Comparison of ENCODE assay signal across 8 mouse cellular contexts in genomic region chr2:18046758-18047645, GRCm38 (mm10). TPM values are rescaled to one million over a fixed set of nuclear protein-coding genes. Genes with fewer than 3 reads are reported as not detected.
DNase-seq lines count a peak whose midpoint lies in the region; ATAC-seq and TF ChIP-seq lines count a peak whose summit lies in the region.

No protein-coding gene starts in this region.

- WGBS in embryonic facial prominence, embryonic 12.5 days, result under 1% methylated on average over 63 of the region's 64 CpGs
- under 1% methylated on average over 54 of the region's 64 CpGs for WGBS in heart, embryonic 11.5 days (ENCODE audit: insufficient replicate concordance)
- WGBS in kidney, embryonic 14.5 days, result under 1% methylated on average over 56 of the region's 64 CpGs
- WGBS in liver, embryonic 11.5 days, result under 1% methylated on average over 64 of the region's 64 CpGs
- under 1% methylated on average over 50 of the region's 64 CpGs for WGBS in midbrain, postnatal 0 days

- no peaks in the 10 kb centered on the region for H3K9me3 ChIP-seq in embryonic facial prominence, embryonic 12.5 days
- H3K9me3 ChIP-seq in heart, embryonic 11.5 days (replicated peaks; ENCODE audit: control insufficient read depth, low read length), result no peaks in the 10 kb centered on the region
- H3K9me3 ChIP-seq in kidney, embryonic 14.5 days (ENCODE audit: control insufficient read depth, low read length), result no peaks in the 10 kb centered on the region
- no peaks in the 10 kb centered on the region for H3K9me3 ChIP-seq in liver, embryonic 11.5 days (ENCODE audit: control insufficient read depth, low read length)
- H3K9me3 ChIP-seq in midbrain, postnatal 0 days (ENCODE audit: low read length), result no peaks in the 10 kb centered on the region

- peaks cover 32% of the 10 kb centered on the region for H3K4me1 ChIP-seq in embryonic facial prominence, embryonic 12.5 days
- peaks cover 18% of the 10 kb centered on the region for H3K4me1 ChIP-seq in heart, embryonic 11.5 days (ENCODE audit: control insufficient read depth, insufficient read depth, low read length)
- peaks cover 32% of the 10 kb centered on the region for H3K4me1 ChIP-seq in kidney, embryonic 14.5 days (ENCODE audit: control insufficient read depth, insufficient read depth, low read length)
- peaks cover 8% of the 10 kb centered on the region for H3K4me1 ChIP-seq in liver, embryonic 11.5 days (replicated peaks; ENCODE audit: control insufficient read depth, insufficient read depth, low read length)
- H3K4me1 ChIP-seq in midbrain, postnatal 0 days (ENCODE audit: insufficient read depth, low read length), result peaks cover 12% of the 10 kb centered on the region

- peak overlapping the region; percentile 91 for H3K4me3 ChIP-seq in embryonic facial prominence, embryonic 12.5 days
- peak overlapping the region; percentile 92 for H3K4me3 ChIP-seq in heart, embryonic 11.5 days (ENCODE audit: low read depth, low read length)
- H3K4me3 ChIP-seq in kidney, embryonic 14.5 days (ENCODE audit: low read length), result peak overlapping the region; percentile 91
- peak overlapping the region; percentile 86 for H3K4me3 ChIP-seq in liver, embryonic 11.5 days (ENCODE audit: low read depth, low read length)
- H3K4me3 ChIP-seq in midbrain, postnatal 0 days (ENCODE audit: low read depth, low read length), result peak overlapping the region; percentile 86

- H3K27me3 ChIP-seq in embryonic facial prominence, embryonic 12.5 days, result no peaks in the 10 kb centered on the region
- no peaks in the 10 kb centered on the region for H3K27me3 ChIP-seq in heart, embryonic 11.5 days (ENCODE audit: control insufficient read depth, insufficient read depth, low read length)
- no peaks in the 10 kb centered on the region for H3K27me3 ChIP-seq in kidney, embryonic 14.5 days (ENCODE audit: control insufficient read depth, insufficient read depth, low read length)
- H3K27me3 ChIP-seq in liver, embryonic 11.5 days (replicated peaks; ENCODE audit: control insufficient read depth, insufficient read depth, low read length), result peaks cover 20% of the 10 kb centered on the region
- no peaks in the 10 kb centered on the region for H3K27me3 ChIP-seq in midbrain, postnatal 0 days (ENCODE audit: insufficient read depth, low read length)

- TF ChIP-seq CTCF in midbrain, postnatal 0 days (IDR thresholded peaks at IDR 0.05), result no peak

- no peaks in the 10 kb centered on the region for H3K36me3 ChIP-seq in embryonic facial prominence, embryonic 12.5 days
- H3K36me3 ChIP-seq in heart, embryonic 11.5 days (ENCODE audit: control insufficient read depth, insufficient read depth, low read length), result no peaks in the 10 kb centered on the region
- H3K36me3 ChIP-seq in kidney, embryonic 14.5 days (ENCODE audit: control insufficient read depth, insufficient read depth, low read length), result no peaks in the 10 kb centered on the region
- H3K36me3 ChIP-seq in liver, embryonic 11.5 days (ENCODE audit: control insufficient read depth, insufficient read depth, low read length), result no peaks in the 10 kb centered on the region
- no peaks in the 10 kb centered on the region for H3K36me3 ChIP-seq in midbrain, postnatal 0 days (ENCODE audit: insufficient read depth, low read length)

- DNase-seq in 416B (ENCODE audit: low read depth), result peak; percentile 59
- DNase-seq in adrenal gland, adult 2 months, result peak; percentile 81
- DNase-seq in liver, embryonic 11.5 days (ENCODE audit: low spot score), result no peak
- peak; percentile 68 for DNase-seq in midbrain, postnatal 0 days (ENCODE audit: low spot score)
- DNase-seq in testis, postnatal 10 days (ENCODE audit: low spot score), result peak; percentile 74

- H3K9ac ChIP-seq in embryonic facial prominence, embryonic 12.5 days, result peak overlapping the region; percentile 100
- peak overlapping the region; percentile 100 for H3K9ac ChIP-seq in heart, embryonic 11.5 days (ENCODE audit: low read depth, low read length)
- H3K9ac ChIP-seq in kidney, embryonic 14.5 days (ENCODE audit: low read depth, low read length), result peak overlapping the region; percentile 99
- peak overlapping the region; percentile 88 for H3K9ac ChIP-seq in liver, embryonic 11.5 days (ENCODE audit: low read depth, low read length)
- H3K9ac ChIP-seq in midbrain, postnatal 0 days (replicated peaks; ENCODE audit: low read length, poor library complexity, severe bottlenecking), result peak overlapping the region; percentile 97

- ATAC-seq in embryonic facial prominence, embryonic 12.5 days (ENCODE audit: insufficient number of reproducible peaks, insufficient read depth, low FRiP score, low TSS enrichment), result no peak
- ATAC-seq in heart, embryonic 11.5 days (replicated peaks; ENCODE audit: insufficient number of reproducible peaks, low FRiP score, low TSS enrichment), result peak; percentile 44
- peak; percentile 33 for ATAC-seq in kidney, embryonic 14.5 days (ENCODE audit: low FRiP score, low TSS enrichment)
- ATAC-seq in liver, embryonic 11.5 days (replicated peaks; ENCODE audit: low FRiP score), result peak; percentile 73
- peak; percentile 77 for ATAC-seq in midbrain, postnatal 0 days (ENCODE audit: low FRiP score)

- H3K4me2 ChIP-seq in embryonic facial prominence, embryonic 12.5 days (replicated peaks), result peak overlapping the region; percentile 79
- peak overlapping the region; percentile 95 for H3K4me2 ChIP-seq in heart, embryonic 11.5 days
- peak overlapping the region; percentile 85 for H3K4me2 ChIP-seq in kidney, embryonic 14.5 days (replicated peaks; ENCODE audit: low read depth, low read length)
- H3K4me2 ChIP-seq in liver, embryonic 11.5 days, result peak overlapping the region; percentile 96
- H3K4me2 ChIP-seq in midbrain, postnatal 0 days (ENCODE audit: low read depth, low read length, poor library complexity, severe bottlenecking), result peak overlapping the region; percentile 80

- H3K27ac ChIP-seq in embryonic facial prominence, embryonic 12.5 days, result peak overlapping the region; percentile 100
- H3K27ac ChIP-seq in heart, embryonic 11.5 days (ENCODE audit: low read depth, low read length), result peak overlapping the region; percentile 100
- peak overlapping the region; percentile 100 for H3K27ac ChIP-seq in kidney, embryonic 14.5 days (ENCODE audit: low read depth, low read length)
- H3K27ac ChIP-seq in liver, embryonic 11.5 days (ENCODE audit: low read depth, low read length), result peak overlapping the region; percentile 92
- H3K27ac ChIP-seq in midbrain, postnatal 0 days (ENCODE audit: low read depth, low read length), result peak overlapping the region; percentile 97

RNA-seq across cellular contexts. Expression of gene Skida1, which starts 1.8 kb away (rescaled TPM):
- 1 to 10 TPM; 2.3 to 3.8 TPM for total RNA-seq in adrenal gland, adult 2 months (2021)
- 1.8 and 3.1 TPM in 2 replicates for polyA plus RNA-seq in adrenal gland, adult 2 months (2012; rRNA removed)
- 14.2 and 14.7 TPM in 2 replicates for polyA plus RNA-seq in embryonic facial prominence, embryonic 12.5 days (2016; fragmentation: Nextera tagmentation; extraction: Ambion mirVana)
- polyA plus RNA-seq in heart, embryonic 11.5 days (2014; fragmentation: Nextera tagmentation; extraction: Ambion mirVana), result 6.0 and 6.4 TPM in 2 replicates
- 10.5 and 11.4 TPM in 2 replicates for polyA plus RNA-seq in kidney, embryonic 14.5 days (2014; fragmentation: Nextera tagmentation; extraction: Ambion mirVana)
- polyA plus RNA-seq in liver, embryonic 11.5 days (2014; fragmentation: Nextera tagmentation; extraction: Ambion mirVana), result 1.6 and 2.4 TPM in 2 replicates
- 12.1 and 12.4 TPM in 2 replicates for total RNA-seq in midbrain, postnatal 0 days (2014; rRNA removed)
- polyA plus RNA-seq in midbrain, postnatal 0 days (2015; fragmentation: Nextera tagmentation; extraction: Ambion mirVana), result 3.5 and 4.3 TPM in 2 replicates

RNA-seq across cellular contexts. Expression of gene Mllt10, which starts 8.0 kb away (rescaled TPM):
- 10 to 100 TPM; 42.8 to 44.6 TPM for total RNA-seq in adrenal gland, adult 2 months (2021)
- polyA plus RNA-seq in adrenal gland, adult 2 months (2012; rRNA removed), result 22.6 and 23.2 TPM in 2 replicates
- polyA plus RNA-seq in embryonic facial prominence, embryonic 12.5 days (2016; fragmentation: Nextera tagmentation; extraction: Ambion mirVana), result 69.9 and 73.8 TPM in 2 replicates
- 25.9 and 36.4 TPM in 2 replicates for polyA plus RNA-seq in heart, embryonic 11.5 days (2014; fragmentation: Nextera tagmentation; extraction: Ambion mirVana)
- polyA plus RNA-seq in kidney, embryonic 14.5 days (2014; fragmentation: Nextera tagmentation; extraction: Ambion mirVana), result 58.7 and 74.9 TPM in 2 replicates
- polyA plus RNA-seq in liver, embryonic 11.5 days (2014; fragmentation: Nextera tagmentation; extraction: Ambion mirVana), result 34.0 and 39.9 TPM in 2 replicates
- total RNA-seq in midbrain, postnatal 0 days (2014; rRNA removed), result 22.7 and 96.5 TPM in 2 replicates
- polyA plus RNA-seq in midbrain, postnatal 0 days (2015; fragmentation: Nextera tagmentation; extraction: Ambion mirVana), result 23.9 and 28.9 TPM in 2 replicates

RNA-seq across cellular contexts. Expression of gene A930004D18Rik, which starts 9.5 kb away (rescaled TPM):
- 1 to 10 TPM in 1 of 2 experiments, under 1 TPM in 1; 0.92 to 3.3 TPM for total RNA-seq in adrenal gland, adult 2 months (2021)
- 0.42 and 0.70 TPM in 2 replicates for polyA plus RNA-seq in adrenal gland, adult 2 months (2012; rRNA removed)
- 16.4 and 18.7 TPM in 2 replicates for polyA plus RNA-seq in embryonic facial prominence, embryonic 12.5 days (2016; fragmentation: Nextera tagmentation; extraction: Ambion mirVana)
- polyA plus RNA-seq in heart, embryonic 11.5 days (2014; fragmentation: Nextera tagmentation; extraction: Ambion mirVana), result 7.1 and 9.1 TPM in 2 replicates
- polyA plus RNA-seq in kidney, embryonic 14.5 days (2014; fragmentation: Nextera tagmentation; extraction: Ambion mirVana), result 9.4 and 10.0 TPM in 2 replicates
- polyA plus RNA-seq in liver, embryonic 11.5 days (2014; fragmentation: Nextera tagmentation; extraction: Ambion mirVana), result 3.4 and 3.9 TPM in 2 replicates
- total RNA-seq in midbrain, postnatal 0 days (2014; rRNA removed), result 2.4 and 3.6 TPM in 2 replicates
- 9.7 and 10.3 TPM in 2 replicates for polyA plus RNA-seq in midbrain, postnatal 0 days (2015; fragmentation: Nextera tagmentation; extraction: Ambion mirVana)

RNA-seq across cellular contexts. Expression of gene H2al2a, which starts 50.2 kb away (rescaled TPM):
- not detected for total RNA-seq in adrenal gland, adult 2 months (2021)
- not detected in 2 replicates for polyA plus RNA-seq in adrenal gland, adult 2 months (2012; rRNA removed)
- not detected in 2 replicates for polyA plus RNA-seq in embryonic facial prominence, embryonic 12.5 days (2016; fragmentation: Nextera tagmentation; extraction: Ambion mirVana)
- polyA plus RNA-seq in heart, embryonic 11.5 days (2014; fragmentation: Nextera tagmentation; extraction: Ambion mirVana), result not detected in 2 replicates
- not detected in 2 replicates for polyA plus RNA-seq in kidney, embryonic 14.5 days (2014; fragmentation: Nextera tagmentation; extraction: Ambion mirVana)
- polyA plus RNA-seq in liver, embryonic 11.5 days (2014; fragmentation: Nextera tagmentation; extraction: Ambion mirVana), result not detected in 2 replicates
- total RNA-seq in midbrain, postnatal 0 days (2014; rRNA removed), result not detected in 2 replicates
- polyA plus RNA-seq in midbrain, postnatal 0 days (2015; fragmentation: Nextera tagmentation; extraction: Ambion mirVana), result not detected in 2 replicates
